Mouse (Mus musculus) bone marrow macrophage, adult 2 months (primary cell): ENCODE results near the gene Nav1.

Experiments used
- CTCF ChIP-seq: IDR thresholded peaks from 2 replicates; pipeline ENCODE4 v1.5.1; 2012; ENCODE audit warnings: low read depth, mild to moderate bottlenecking, low read length, moderate library complexity
- POLR2A ChIP-seq: IDR thresholded peaks from 2 replicates; pipeline ENCODE4 v1.6.1; 2012; ENCODE audit warnings: mild to moderate bottlenecking, low read depth, low read length, borderline replicate concordance

DNA sequence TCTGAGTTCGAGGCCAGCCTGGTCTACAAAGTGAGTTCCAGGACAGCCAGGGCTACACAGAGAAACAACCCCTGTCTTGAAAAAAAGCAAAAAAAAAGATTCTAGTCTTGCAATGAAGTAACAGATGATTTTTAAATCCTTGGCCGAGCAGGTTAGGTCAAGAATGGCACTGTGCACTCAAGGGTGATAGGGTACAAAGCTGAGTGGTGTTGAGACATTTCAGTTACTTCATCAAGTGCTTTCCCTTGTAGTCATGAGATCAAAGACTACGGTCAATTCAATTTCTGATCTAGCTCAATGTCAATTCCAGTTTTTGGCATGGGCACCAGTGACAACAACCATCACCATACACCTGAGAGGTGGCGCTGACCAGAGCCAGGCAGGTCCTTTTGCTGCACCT lies 198.1 kb downstream of the Nav1 start:
- TF ChIP-seq POLR2A (no peak), CTCF (no peak)
